Mouse (Mus musculus): Measurements from ENCODE around the gene Fndc3b.

Gene Fndc3b

DNA sequence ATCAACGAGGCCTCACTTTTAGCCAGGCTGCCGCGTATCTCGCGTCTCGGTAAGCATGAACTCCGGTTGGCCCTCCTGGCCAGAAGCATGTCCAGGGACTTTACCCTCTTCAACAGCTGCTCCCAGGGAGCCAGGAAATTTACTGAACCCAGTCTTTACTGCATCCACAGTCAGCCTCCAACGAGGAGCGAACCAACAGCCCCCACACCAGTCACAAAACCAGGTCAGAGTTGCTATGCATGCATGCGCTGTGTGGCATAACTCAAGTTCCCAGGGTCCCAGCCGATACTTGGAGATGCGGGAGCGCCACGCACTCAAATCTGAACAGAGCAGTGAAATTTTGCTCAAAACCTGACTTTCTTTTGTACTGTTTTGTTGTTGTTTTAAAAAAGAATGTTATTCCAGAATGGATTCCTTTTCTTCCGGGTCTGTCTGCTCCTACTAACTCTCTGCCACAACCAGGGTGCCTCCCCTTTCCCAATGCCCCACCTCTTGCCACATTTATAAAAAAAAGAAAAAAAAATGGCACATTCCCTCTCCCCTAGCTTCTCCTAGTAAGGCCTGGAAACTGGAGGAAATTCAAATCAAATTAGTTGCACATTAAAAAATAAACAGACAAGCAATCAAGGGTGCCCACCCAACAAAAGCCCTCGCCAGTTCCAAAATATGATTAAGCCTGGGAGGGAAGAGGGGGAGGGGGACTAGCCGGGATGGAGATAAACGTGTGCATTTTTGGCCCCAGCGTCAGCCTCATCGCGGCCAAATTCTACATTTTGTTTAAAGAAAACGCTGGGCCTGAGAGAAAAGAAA, 1.8 kb downstream of the Fndc3b start:
- in situ Hi-C loops (cut with MboI, MseI): no loop called here

GRCm38 (mm10) chr3:27708581-27708980, 2.5 kb downstream of the Fndc3b start:
- in situ Hi-C loops (cut with MboI, MseI): no loop called here

GRCm38 (mm10) chr3:27705761-27706160, 5.3 kb downstream of the Fndc3b start:
- in situ Hi-C loops (cut with MboI, MseI): no loop called here

GRCm38 (mm10) chr3:27705056-27705455, 6.1 kb downstream of the Fndc3b start:
- in situ Hi-C loops (cut with MboI, MseI): no loop called here

GRCm38 (mm10) chr3:27704641-27705040, 6.5 kb downstream of the Fndc3b start:
- in situ Hi-C loops (cut with MboI, MseI): no loop called here

GRCm38 (mm10) chr3:27703531-27703930, 7.6 kb downstream of the Fndc3b start:
- in situ Hi-C loops (cut with MboI, MseI): no loop called here

GRCm38 (mm10) chr3:27703081-27703480, 8.0 kb downstream of the Fndc3b start:
- in situ Hi-C loops (cut with MboI, MseI): no loop called here

DNA sequence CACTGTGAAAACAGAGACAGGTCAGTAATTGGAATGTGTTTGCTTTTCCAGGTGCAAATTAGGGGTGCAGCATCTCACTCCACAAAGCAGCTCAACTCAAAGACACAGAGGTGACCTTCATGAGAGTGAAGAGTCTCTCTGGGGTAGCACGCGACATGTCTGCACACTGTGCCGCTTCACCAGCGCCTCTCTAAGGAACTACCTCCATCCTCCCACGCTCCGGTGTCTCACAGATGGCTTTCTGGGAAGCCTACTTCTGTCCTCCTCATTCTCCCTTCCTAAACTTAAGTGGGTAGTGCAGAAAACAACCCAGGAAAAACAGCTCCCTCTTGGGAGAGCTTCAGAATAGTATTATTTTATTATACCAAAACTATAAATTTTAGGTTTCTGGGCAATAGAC, 12.4 kb downstream of the Fndc3b start:
- in situ Hi-C loops (cut with MboI, MseI): no loop called here

DNA sequence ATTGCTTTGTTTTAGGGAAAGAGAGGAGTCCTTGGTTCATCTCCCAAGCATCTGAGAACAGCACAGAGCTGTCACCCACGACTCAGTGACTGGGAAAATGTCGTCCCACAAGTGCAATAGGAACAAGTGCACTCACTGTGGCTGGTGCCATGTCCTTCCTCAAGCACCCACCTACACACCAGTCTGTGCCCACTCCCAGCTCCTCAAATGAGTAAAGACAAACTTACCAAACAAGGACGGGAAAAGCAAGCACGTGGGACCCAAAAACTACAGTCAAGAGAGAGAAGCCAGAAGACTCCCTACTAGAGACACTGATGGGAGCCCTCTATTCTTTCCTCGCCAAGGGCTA, 14.7 kb downstream of the Fndc3b start:
- in situ Hi-C loops (cut with MboI, MseI): no loop called here

DNA sequence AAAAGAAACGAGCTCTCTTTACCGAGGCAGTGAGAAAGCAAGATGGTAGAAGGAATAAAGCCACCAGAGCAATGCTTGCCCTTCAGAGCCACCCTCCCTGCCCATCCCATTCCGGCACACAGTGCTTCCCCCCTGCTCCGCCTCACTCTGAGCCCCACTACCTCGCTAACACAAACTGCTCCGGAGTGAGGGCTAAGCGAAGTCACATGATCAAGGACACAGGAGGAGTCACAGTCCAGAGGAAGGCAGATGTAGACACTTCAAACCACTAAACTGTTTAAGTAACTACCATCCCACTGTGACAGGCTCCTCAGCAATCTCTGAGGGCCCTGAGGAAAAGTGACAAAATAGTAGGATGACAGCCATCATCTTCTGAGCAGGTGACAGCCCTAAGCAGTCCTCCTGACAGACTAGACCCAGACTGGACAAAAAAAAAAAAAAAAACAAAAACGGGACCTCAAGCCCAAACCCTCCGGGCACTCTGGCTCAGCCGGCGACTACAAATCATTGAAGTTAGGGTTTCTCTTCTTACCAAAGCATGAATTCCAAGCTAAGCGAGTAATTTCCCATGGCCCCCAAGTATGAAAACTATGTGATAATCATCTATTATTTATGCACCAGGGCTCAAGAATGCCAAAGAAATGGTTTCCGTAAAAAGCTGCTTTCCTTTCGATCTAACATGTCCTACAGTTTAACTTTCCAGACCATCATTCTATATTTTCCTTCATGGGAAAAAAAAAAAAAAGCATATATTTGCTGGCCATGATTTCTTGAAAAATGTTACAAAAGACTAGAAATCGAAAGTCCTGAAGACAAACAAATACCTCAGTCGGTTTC, 15.3 kb downstream of the Fndc3b start:
- in situ Hi-C loops (cut with MboI, MseI): no loop called here

DNA sequence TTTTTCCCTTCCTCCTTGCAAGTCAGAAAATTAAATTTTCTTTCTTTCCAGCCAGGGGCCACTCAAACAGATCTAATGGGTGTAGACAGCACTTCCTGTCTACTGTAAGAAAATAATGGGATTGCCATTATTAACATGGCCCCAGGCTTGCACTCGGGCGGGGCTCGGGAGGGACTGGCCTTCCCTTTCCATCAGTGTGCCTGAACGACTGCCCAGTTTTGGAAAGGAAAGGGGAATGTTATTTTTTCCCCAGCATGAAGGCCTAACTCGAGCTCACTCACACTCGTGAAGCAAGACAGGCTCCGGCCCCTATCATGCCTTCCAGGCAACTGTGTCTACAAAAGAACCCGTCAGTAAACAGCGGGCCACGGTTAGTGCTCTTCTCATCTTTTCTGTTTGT, 16.5 kb downstream of the Fndc3b start:
- in situ Hi-C loops (cut with MboI, MseI): no loop called here

DNA sequence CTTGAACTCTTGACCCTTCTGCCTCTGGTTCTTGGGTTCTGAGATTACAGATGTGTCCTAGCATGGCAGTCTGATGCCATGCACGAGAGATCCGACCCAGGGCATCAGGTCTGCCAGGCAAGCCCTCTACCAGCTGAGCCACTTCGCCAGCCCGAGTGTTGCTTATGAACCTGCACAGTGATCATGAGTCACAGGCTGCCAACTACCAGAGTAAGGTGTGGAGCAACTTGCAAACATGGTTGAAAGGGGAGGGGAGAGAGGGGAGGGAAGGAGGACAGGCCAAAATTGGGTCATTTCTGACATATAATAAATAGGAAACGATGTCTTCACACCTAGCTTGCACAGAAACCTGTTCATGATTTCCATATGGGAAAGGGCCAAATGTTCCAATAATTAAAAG, 17.0 kb downstream of the Fndc3b start:
- in situ Hi-C loops (cut with MboI, MseI): no loop called here

DNA sequence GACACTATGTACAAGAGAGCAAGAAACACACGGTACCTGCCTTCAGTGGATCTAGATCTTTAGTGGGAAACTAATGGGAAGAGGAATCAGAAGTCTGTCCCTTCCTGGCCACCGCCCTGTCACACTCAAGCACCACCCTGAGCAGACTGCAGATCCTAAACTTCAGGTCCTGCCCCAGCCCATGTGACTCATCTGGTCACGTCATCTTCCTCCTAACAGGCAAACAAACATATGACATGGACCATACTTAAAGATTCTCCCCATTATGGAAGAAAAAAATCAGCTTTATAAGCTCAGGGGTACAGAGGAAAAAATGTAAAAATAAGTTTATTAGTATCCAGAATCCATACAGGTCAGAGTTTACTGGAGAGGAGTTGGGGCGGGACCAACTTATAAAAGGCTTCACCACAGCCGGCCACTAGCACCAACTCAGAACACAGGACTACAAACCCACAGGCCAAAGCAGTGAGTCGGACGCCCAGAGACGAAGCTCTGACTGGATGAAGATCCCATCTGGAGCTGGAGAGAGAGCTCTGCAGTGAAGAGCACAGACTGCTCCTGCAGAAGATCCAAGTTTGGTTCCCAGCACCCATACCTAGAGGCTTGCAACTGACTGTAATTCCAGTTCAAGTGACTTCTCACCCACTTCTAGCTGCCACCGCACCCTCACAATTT, 19.5 kb downstream of the Fndc3b start:
- in situ Hi-C loops (cut with MboI, MseI): no loop called here

DNA sequence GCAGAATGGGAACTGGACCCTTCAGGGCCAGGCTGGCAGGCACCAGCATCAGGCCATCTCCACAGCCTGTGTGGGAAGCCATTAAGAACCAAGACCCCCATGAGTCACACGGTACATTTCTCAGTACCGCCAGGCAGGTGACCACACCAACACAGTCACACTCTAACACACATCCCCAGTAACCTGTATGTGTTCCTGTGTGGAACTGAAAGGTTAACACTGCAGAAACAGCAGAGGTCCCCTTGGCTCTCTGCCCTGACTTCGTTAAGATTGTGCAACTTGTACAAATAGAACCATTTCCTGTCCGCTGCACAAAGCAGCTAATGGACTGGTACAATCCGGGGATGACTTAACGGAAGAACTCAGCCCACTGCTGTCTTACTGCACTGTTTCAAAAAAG, 21.1 kb downstream of the Fndc3b start:
- in situ Hi-C loops (cut with MboI, MseI): no loop called here

DNA sequence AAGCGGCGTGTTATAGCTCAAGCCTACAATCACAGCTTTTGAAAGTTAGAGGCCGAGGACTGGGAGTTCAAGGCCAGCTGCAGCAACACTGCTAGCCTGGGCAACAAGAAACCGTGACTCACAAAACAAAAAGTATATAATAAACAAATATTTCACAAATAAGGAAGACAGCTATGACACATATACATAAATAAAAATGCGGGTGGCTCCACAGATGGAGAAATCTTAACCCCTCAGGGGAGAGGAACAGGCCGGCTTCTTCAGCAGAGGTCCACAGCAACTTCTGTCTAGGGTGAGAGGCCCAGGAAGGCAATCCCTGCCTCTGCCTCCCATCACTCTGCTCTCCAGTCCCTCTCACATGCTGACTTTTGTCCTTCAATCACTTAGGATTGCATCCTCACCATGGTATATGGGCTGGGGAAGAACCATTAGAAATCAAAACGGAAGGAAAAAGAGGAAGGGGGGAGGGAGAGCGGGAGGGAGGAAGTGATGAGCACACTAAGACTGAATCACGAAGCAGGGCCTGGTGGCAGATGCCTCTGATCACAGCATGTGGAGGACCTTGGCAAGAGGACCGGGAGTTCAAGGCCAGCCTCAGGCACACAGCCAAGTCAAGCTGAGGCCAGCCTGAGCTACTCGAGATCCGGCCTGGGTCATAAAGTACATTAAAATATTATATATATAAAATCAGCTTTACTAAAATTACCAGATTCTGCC, 21.8 kb downstream of the Fndc3b start:
- in situ Hi-C loops (cut with MboI, MseI): no loop called here

DNA sequence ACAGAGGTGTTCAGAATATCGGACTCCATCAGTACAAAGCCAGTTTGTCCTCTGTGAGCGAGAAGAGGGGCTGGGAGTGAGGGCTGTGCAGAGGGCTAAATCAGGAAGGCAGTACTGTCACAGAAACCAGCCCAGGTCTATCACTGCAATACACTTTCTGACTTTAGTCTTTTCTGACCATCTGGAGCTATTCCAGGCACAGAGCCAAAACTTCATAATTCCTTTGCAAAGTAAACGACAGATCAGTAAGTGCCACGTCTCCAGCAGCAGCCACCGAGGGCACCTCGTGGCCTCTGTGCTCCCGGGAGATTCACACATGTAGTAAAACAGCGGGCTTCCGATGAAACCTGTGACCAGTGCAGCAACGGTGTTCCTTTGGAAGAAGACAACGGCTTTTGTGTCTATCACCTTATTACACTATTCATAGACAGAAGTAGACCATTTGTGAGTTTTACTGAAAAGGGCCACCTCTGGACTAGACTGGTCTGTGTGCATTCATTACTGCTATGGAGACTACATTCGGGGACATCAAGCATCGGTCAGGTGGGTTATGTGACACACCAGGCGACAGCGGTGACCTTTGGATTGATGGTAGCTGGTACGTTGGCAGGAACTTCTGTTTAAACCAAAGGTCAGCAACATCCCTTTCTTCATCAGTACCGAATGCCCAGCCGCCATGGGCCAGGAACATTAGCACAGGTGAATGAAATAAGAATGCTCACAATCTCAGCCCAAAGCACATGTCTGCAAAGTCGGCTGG, 24.2 kb downstream of the Fndc3b start:
- in situ Hi-C loops (cut with MboI, MseI): no loop called here

DNA sequence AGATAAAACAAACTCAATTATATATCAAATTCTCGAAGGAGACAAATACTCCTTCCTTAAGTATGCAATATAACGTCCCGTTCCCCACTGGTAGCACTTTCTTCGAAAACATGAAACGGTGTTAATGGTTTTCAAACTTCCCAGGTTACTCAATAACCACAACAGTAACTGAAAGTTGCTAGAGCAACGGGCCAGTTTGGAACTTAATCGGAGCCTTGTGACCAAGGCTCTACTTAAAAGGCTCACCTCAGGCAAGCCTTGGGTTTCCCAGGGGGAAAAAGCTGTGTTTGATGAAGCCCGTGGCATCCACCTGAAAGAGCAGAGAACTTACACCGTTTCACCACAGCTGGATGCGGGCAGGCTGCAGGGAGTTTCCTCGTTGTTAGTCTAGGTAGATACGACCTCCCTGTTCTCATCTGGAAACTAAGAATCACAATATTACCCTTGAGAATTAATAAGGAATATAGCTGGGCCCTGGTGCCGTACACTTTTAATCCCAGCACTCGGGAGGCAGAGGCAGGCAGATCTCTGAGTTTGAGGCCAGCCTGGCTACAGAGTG, 25.4 kb downstream of the Fndc3b start:
- in situ Hi-C loops (cut with MboI, MseI): no loop called here

- in situ Hi-C loops (cut with MboI, MseI): no loop called here
Observed at GRCm38 (mm10) chr3:27685134-27685533, 26.0 kb downstream of the Fndc3b start.

- in situ Hi-C loops (cut with MboI, MseI): no loop called here
Observed at GRCm38 (mm10) chr3:27683374-27683773, 27.7 kb downstream of the Fndc3b start.

DNA sequence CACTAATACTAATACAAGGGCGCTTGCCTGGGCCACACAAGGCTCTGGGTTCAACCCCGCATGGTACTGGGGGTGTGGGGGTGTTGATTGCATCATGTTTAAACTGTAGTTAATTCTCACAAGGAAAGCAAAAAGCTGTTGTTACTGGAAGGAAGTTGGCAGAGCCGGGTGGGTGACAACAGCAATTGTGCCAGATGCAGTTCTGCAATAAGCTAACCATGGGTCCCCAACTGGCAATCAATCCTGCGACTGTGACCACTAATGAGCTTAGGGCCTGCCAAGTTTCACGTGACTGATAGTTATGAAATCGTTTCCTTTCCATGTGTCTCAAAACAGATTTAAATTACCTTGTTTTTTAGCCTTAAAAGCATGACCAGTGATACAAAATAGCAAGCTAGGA, 33.5 kb downstream of the Fndc3b start:
- in situ Hi-C loops (cut with MboI, MseI): no loop called here

DNA sequence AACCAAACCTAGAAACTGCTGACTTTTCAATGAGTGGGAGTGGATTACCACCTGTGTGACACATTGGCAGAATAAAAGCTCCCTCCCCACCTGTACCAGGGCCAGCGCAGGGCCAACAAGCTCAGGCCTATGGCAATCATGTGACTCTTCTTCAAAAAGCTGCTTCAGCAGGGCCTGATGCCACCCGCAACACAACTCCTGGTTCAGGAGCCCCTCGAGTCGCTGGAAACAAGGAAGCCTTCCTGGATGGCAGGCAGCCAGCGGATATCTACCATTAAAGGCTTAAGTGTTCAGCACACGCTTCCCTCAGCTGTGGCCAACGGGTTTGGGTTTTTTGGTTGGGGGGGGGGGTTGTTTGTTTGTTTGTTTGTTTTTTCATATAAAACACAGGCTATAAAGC, 37.4 kb downstream of the Fndc3b start:
- in situ Hi-C loops (cut with MboI, MseI): no loop called here

Data from T-helper 17 cell (primary cell).